Mouse (Mus musculus) thymus, postnatal 4 days (tissue): ENCODE results near the gene Dnajc12.
"Not testable (repeated sequence)": the region's sequence is repeated elsewhere in the genome, so short reads cannot be mapped to it uniquely, and the experiment has no call there.

Experiments used
- DNase-seq: peaks from one replicate; pipeline ENCODE4 v3.0.0; 2021

Gene Dnajc12

DNA sequence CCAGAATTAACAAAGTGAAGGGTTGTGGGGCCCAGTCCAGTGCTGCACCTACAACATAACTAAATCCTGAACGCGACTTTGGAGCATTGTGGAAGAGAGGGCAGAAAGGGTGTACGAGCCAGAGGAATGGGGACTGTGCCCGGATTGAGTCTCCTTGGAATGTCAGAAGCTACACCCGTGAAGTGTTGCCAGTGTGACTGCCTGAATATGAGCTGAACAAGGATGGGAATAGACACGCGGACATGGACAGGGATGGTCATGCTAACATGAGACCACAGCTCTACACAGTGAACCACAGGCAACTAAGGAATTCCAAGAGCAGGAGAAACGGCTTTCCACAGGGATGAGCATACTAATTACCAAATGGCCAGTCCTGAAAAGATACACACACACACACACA, 49.9 kb downstream of the Dnajc12 start:
- DNase-seq: no peak

DNA sequence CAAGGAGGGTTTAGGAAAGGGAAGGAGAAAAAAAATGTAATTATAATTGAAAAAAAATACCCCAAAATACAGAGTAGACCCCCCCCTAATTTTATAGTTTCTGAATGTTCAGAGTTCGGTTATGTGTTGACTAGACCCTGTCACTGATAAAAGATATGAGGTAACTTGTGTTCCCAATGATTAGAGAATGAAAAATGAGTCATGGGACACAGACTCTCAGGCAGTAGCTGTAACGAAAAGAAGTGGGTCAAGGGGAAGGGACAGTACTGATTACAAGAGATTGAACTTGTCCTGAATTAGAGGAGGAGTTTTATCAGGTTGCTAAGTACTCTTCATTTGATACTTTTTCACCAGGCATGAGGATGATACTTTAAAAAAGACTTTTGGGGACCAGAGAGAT, 50.6 kb downstream of the Dnajc12 start:
- no peak for DNase-seq

DNA sequence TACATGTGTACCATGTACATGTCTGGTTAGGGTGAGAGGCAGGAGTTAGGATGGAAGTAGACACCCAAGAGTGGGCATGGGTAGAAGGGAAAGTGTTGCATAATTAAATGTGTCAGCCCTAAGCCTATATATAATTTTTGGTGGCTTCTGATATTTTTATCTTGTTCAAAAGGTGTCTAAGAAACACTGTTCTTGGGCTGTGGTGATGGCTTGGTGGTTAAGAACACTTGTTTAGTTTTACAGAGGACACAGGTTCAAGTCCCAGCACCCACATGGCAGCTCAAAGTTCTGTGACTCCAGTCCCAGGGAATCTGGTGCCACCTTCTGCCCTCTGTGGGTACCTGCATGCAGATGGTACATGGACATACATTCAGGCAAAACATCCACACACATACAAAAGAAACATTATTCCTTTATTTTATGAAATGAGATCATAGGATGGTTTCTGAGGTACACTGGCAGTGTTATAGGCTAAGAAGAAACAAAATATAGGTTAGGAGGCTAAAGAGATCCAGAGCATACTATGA, 56.6 kb downstream of the Dnajc12 start:
- DNase-seq: no peak

DNA sequence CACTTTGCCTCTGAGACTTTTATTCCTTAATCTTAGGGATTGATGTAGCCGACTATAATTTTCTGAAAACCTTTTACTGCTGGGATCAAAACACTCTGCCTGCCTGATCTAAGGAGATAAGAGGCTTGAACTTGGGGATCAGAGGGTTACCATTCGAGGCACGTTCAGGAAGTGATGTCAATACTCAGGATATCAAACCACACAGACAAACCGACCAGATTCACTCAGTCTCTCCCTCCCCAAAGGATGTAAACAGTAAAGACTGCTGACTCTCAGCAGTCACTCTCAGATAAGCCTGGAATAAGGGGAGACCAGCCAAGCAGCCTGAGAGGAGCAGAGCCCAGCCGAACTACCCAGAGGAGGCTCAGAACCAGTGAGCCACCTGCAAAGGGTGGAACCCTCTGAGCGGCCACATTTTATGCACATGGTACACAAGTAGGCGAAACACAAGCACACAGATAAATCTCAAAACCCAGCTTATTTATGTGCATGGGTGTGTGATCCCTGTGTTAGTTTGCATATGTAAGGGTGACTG, 57.5 kb downstream of the Dnajc12 start:
- no peak for DNase-seq

DNA sequence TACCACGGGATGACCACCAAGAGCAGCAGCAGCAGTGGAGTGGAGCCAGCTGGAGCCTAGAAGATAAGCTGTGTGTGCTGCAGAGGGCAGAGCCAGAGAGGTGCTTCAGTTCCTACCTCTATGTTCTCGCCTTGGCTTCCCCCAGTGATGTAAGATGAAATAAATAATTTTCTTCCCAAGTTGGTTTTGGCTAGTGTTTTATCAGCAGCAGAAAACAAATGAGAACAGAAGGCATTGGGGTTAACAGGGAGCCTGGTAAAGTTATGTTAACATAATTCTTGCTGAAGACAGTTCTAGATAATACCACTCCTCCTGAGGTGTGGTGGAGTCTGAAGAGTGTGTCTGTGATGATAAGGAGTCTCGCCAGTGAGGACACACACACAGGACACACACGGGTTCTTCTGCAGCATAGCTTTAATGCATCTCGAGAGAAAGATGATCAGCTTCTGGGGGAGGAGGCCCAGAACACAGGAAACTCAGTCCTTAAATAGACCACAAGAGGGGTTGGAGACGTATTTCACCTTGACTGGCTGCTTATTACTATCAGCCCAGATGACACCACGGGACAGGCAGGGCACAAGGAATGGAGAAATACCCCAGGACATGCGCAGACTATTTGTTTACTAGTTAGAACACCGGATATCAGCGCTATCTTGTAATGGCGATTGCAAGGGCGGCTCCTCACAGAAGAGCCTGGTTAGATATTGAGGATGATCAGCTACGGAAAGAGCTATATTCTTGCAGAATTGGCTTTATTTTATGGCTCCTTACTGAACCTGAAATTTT, 62.6 kb downstream of the Dnajc12 start:
- not testable (repeated sequence) for DNase-seq

DNA sequence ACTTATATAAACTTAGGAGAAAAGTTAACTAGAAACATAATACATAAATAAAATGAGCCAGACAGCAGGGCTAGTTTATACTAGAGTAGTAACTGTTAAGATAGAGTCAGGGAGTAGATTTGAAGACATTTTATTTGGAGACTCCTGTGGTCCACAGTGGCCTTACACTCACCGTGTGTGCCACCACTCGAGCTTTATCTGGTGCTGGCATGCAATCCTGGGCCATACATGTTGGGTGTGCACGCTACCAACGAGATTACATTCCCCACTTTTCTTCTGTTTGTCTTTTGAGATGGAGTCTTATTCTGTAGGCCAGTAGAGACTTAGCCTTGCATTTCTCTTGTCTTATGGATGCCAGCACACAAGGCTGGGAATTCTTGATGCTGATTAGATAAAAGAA, 71.7 kb downstream of the Dnajc12 start:
- DNase-seq: no peak

DNA sequence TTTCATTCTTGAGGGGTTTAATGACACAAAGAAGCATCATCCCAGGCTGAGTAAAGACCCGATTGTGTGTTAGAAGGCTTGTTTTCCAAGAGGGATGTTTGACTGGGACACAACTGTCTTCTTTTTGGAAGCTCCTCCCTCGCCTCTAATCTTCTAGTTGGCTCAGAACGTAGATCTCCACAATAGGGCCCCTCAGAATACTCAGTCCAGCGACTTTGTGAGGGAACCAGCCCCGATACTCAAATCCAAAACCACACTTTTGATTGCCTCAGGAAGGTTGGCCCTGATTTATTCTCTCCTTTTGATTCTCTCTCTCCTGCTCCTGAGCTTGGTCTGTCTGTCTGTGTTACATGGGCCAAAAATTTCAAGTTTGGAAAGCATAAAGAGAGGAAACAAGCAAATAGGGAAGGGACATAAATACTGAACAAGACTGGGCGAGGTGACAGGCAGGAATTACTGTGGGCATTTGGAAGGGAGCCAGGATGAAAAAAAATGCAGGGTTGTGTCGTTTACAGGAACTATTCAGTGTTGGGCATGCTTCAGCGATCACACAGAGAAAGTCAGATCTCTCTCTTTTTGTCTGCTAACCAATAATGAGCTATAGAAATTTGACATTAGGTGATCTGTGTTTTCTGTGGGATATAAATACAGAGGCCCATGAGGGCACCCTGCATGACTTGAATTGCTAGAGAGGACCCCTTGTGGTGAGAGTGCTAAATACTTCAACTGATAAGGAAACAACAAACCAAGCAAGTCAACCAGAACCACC, 73.1 kb downstream of the Dnajc12 start:
- no peak for DNase-seq

DNA sequence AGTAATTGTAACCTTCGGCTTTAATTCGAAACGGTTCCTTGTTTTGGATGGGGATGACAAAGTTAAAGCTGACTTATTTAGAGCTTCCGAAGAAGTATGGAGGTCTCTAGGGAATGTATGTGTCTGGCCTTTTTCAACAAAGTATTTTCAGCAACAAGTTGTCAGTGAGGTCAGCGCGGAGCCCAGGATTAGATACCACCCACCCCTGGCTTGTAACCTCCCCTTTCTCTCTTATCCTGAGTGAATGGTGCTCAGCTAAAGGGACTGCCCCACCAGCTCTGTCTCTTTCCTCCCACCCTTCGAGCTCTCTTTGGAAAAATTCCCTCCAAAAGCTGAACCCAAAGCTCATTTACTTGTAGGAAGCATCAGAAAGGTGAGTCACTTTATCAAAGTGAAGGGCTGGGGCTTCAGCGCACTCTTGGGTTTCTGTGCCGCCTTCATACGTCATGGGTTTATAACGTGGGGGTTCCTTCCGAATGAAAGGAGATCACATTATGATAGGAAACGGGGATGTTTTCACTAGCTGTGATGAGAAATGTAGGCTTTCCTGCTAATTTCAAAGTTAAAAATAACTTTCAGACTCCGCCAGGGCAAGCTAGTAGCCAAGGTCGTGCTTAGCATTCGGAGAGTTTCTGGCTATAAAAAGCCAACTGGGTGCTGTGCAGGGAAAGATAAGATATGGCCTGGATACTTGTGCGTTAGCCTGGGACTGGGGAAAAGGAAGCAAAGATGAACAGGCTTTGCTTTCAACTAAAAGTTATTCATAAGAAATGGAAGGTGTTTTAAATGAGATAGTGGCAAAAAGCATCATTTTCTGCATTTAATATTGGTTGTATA, 75.3 kb downstream of the Dnajc12 start:
- no peak for DNase-seq
